Mouse (Mus musculus): ENCODE measurements at regions not wholly inside any gene's neighbourhood (a gene's known extent, or its start where the extent isn't known, plus 50 kb on each side); places are given as distances from the start of the nearest gene placed in this dataset.

- Histone ChIP-seq H3K27me3 (ENCODE audit: control insufficient read depth, insufficient read depth, low read length) (no peaks in the 10 kb centered on the region), H3K36me3 (ENCODE audit: control insufficient read depth, insufficient read depth, low read length) (no peaks in the 10 kb centered on the region), H3K27ac (ENCODE audit: low read depth, low read length) (no peak overlapping the region), H3K4me2 (ENCODE audit: low read depth, low read length) (no peak overlapping the region), H3K9me3 (ENCODE audit: control insufficient read depth, low read length) (no peaks in the 10 kb centered on the region), H3K4me1 (ENCODE audit: control insufficient read depth, insufficient read depth, low read length) (peaks cover 4% of the 10 kb centered on the region; the same call in 1 of the 2 replicates), H3K4me3 (ENCODE audit: low read depth, low read length) (no peak overlapping the region), H3K9ac (replicated peaks; ENCODE audit: low read depth, low read length) (no peak overlapping the region)
- 90% methylated on average over 3 of the region's 3 CpGs for WGBS
- ATAC-seq (ENCODE audit: low read depth) = no peak
Observed at GRCm38 (mm10) chr13:107897184-107897583, 147.1 kb upstream of the Smim15 start.

- no peak overlapping the region for H3K9ac ChIP-seq (replicated peaks; ENCODE audit: low read depth, low read length)
- peaks cover 7% of the 10 kb centered on the region; the same call in 1 of the 2 replicates for H3K4me1 ChIP-seq (ENCODE audit: control insufficient read depth, insufficient read depth, low read length)
- no peaks in the 10 kb centered on the region for H3K36me3 ChIP-seq (ENCODE audit: control insufficient read depth, insufficient read depth, low read length)
- no peak for ATAC-seq (ENCODE audit: low read depth)
- WGBS = 88% methylated on average over 8 of the region's 8 CpGs
- H3K27ac ChIP-seq (ENCODE audit: low read depth, low read length) = no peak overlapping the region
- H3K9me3 ChIP-seq (ENCODE audit: control insufficient read depth, low read length) = no peaks in the 10 kb centered on the region
- no peaks in the 10 kb centered on the region for H3K27me3 ChIP-seq (ENCODE audit: control insufficient read depth, insufficient read depth, low read length)
- no peak overlapping the region for H3K4me2 ChIP-seq (ENCODE audit: low read depth, low read length)
- H3K4me3 ChIP-seq (ENCODE audit: low read depth, low read length) = no peak overlapping the region
Observed at GRCm38 (mm10) chr13:107893581-107894183, 150.6 kb upstream of the Smim15 start.

GRCm38 (mm10) chr13:107893081-107893480 lies 151.2 kb upstream of the Smim15 start:
- H3K9me3 ChIP-seq (ENCODE audit: control insufficient read depth, low read length) = no peaks in the 10 kb centered on the region
- no peak overlapping the region for H3K27ac ChIP-seq (ENCODE audit: low read depth, low read length)
- no peaks in the 10 kb centered on the region for H3K27me3 ChIP-seq (ENCODE audit: control insufficient read depth, insufficient read depth, low read length)
- no peak for ATAC-seq (ENCODE audit: low read depth)
- 90% methylated on average over 4 of the region's 4 CpGs for WGBS
- no peak overlapping the region for H3K4me3 ChIP-seq (ENCODE audit: low read depth, low read length)
- no peaks in the 10 kb centered on the region for H3K36me3 ChIP-seq (ENCODE audit: control insufficient read depth, insufficient read depth, low read length)
- peaks cover 7% of the 10 kb centered on the region; the same call in 1 of the 2 replicates for H3K4me1 ChIP-seq (ENCODE audit: control insufficient read depth, insufficient read depth, low read length)
- H3K4me2 ChIP-seq (ENCODE audit: low read depth, low read length) = no peak overlapping the region
- no peak overlapping the region for H3K9ac ChIP-seq (replicated peaks; ENCODE audit: low read depth, low read length)

GRCm38 (mm10) chr13:107891946-107892345 lies 152.3 kb upstream of the Smim15 start:
- H3K9ac ChIP-seq (replicated peaks; ENCODE audit: low read depth, low read length) = peak overlapping the region; percentile 83; the same call in 1 of the 2 replicates
- no peaks in the 10 kb centered on the region for H3K27me3 ChIP-seq (ENCODE audit: control insufficient read depth, insufficient read depth, low read length)
- no peak for ATAC-seq (ENCODE audit: low read depth)
- H3K9me3 ChIP-seq (ENCODE audit: control insufficient read depth, low read length) = no peaks in the 10 kb centered on the region
- peaks cover 10% of the 10 kb centered on the region for H3K4me1 ChIP-seq (ENCODE audit: control insufficient read depth, insufficient read depth, low read length)
- H3K4me3 ChIP-seq (ENCODE audit: low read depth, low read length) = peak overlapping the region; percentile 96
- H3K27ac ChIP-seq (ENCODE audit: low read depth, low read length) = peak overlapping the region; percentile 99
- H3K36me3 ChIP-seq (ENCODE audit: control insufficient read depth, insufficient read depth, low read length) = no peaks in the 10 kb centered on the region
- peak overlapping the region; percentile 68 for H3K4me2 ChIP-seq (ENCODE audit: low read depth, low read length)
- WGBS = 10% methylated on average over 11 of the region's 11 CpGs

GRCm38 (mm10) chr13:107890866-107891821 lies 153.1 kb upstream of the Smim15 start:
- peak overlapping the region; percentile 83 for H3K9ac ChIP-seq (replicated peaks; ENCODE audit: low read depth, low read length)
- peaks cover 17% of the 10 kb centered on the region for H3K4me1 ChIP-seq (ENCODE audit: control insufficient read depth, insufficient read depth, low read length)
- no peaks in the 10 kb centered on the region for H3K9me3 ChIP-seq (ENCODE audit: control insufficient read depth, low read length)
- H3K4me3 ChIP-seq (ENCODE audit: low read depth, low read length) = peak overlapping the region; percentile 96
- peak overlapping the region; percentile 68 for H3K4me2 ChIP-seq (ENCODE audit: low read depth, low read length)
- no peaks in the 10 kb centered on the region for H3K27me3 ChIP-seq (ENCODE audit: control insufficient read depth, insufficient read depth, low read length)
- H3K27ac ChIP-seq (ENCODE audit: low read depth, low read length) = peak overlapping the region; percentile 99
- no peaks in the 10 kb centered on the region for H3K36me3 ChIP-seq (ENCODE audit: control insufficient read depth, insufficient read depth, low read length)
- WGBS = under 1% methylated on average over 71 of the region's 95 CpGs
- peak; percentile 7 for ATAC-seq (ENCODE audit: low read depth)

GRCm38 (mm10) chr13:107889985-107890865 lies 154.0 kb upstream of the Smim15 start:
- Histone ChIP-seq H3K9ac (replicated peaks; ENCODE audit: low read depth, low read length) (peak overlapping the region; percentile 98), H3K4me2 (ENCODE audit: low read depth, low read length) (peak overlapping the region; percentile 68), H3K9me3 (ENCODE audit: control insufficient read depth, low read length) (no peaks in the 10 kb centered on the region), H3K4me1 (ENCODE audit: control insufficient read depth, insufficient read depth, low read length) (peaks cover 17% of the 10 kb centered on the region), H3K4me3 (ENCODE audit: low read depth, low read length) (peak overlapping the region; percentile 96), H3K27ac (ENCODE audit: low read depth, low read length) (peak overlapping the region; percentile 99), H3K36me3 (ENCODE audit: control insufficient read depth, insufficient read depth, low read length) (no peaks in the 10 kb centered on the region), H3K27me3 (ENCODE audit: control insufficient read depth, insufficient read depth, low read length) (no peaks in the 10 kb centered on the region)
- peak; percentile 96 for ATAC-seq (ENCODE audit: low read depth)
- under 1% methylated on average over 78 of the region's 90 CpGs for WGBS

GRCm38 (mm10) chr13:107889588-107889984 lies 154.7 kb upstream of the Smim15 start:
- Histone ChIP-seq H3K9me3 (ENCODE audit: control insufficient read depth, low read length) (no peaks in the 10 kb centered on the region), H3K4me1 (ENCODE audit: control insufficient read depth, insufficient read depth, low read length) (peaks cover 22% of the 10 kb centered on the region), H3K27ac (ENCODE audit: low read depth, low read length) (peak overlapping the region; percentile 99), H3K9ac (replicated peaks; ENCODE audit: low read depth, low read length) (peak overlapping the region; percentile 98), H3K4me2 (ENCODE audit: low read depth, low read length) (peak overlapping the region; percentile 29; the same call in 1 of the 2 replicates), H3K36me3 (ENCODE audit: control insufficient read depth, insufficient read depth, low read length) (no peaks in the 10 kb centered on the region), H3K27me3 (ENCODE audit: control insufficient read depth, insufficient read depth, low read length) (no peaks in the 10 kb centered on the region), H3K4me3 (ENCODE audit: low read depth, low read length) (peak overlapping the region; percentile 96)
- ATAC-seq (ENCODE audit: low read depth) = 0 out of 2 replicates have a peak, but pooled peaks have one; percentile 1
- WGBS = 0% methylated on average over 24 of the region's 66 CpGs

GRCm38 (mm10) chr13:107888571-107889451 lies 155.4 kb upstream of the Smim15 start:
- Histone ChIP-seq H3K9me3 (ENCODE audit: control insufficient read depth, low read length) (no peaks in the 10 kb centered on the region), H3K27ac (ENCODE audit: low read depth, low read length) (peak overlapping the region; percentile 99), H3K4me3 (ENCODE audit: low read depth, low read length) (peak overlapping the region; percentile 96), H3K4me1 (ENCODE audit: control insufficient read depth, insufficient read depth, low read length) (peaks cover 29% of the 10 kb centered on the region), H3K9ac (replicated peaks; ENCODE audit: low read depth, low read length) (peak overlapping the region; percentile 98), H3K4me2 (ENCODE audit: low read depth, low read length) (peak overlapping the region; percentile 64), H3K36me3 (ENCODE audit: control insufficient read depth, insufficient read depth, low read length) (no peaks in the 10 kb centered on the region), H3K27me3 (ENCODE audit: control insufficient read depth, insufficient read depth, low read length) (no peaks in the 10 kb centered on the region)
- ATAC-seq (ENCODE audit: low read depth) = no peak
- WGBS = under 1% methylated on average over 86 of the region's 127 CpGs

Measured in neural tube, embryonic 14.5 days (tissue).